Mouse (Mus musculus) stomach, embryonic 16.5 days (tissue): ENCODE measurements at regions not wholly inside any gene's neighbourhood (a gene's known extent, or its start where the extent isn't known, plus 50 kb on each side); places are given as distances from the start of the nearest gene placed in this dataset.

Experiments
- ATAC-seq: fragments of 200-750 bp; cut with Nextera tagmentation; 2 replicates; pipeline ENCODE4 v1.8.0; 2017; ENCODE audit warnings: moderate number of reproducible peaks, moderate TSS enrichment; ENCODE audit not compliant: insufficient read depth, low FRiP score
- H3K27ac ChIP-seq: fragments of 300-500 bp; sonication (generic); 2 replicates; pipeline ENCODE4 v1.5.1; 2014; ENCODE audit warnings: low read length
- H3K27me3 ChIP-seq: fragments of 300-500 bp; sonication (generic); 2 replicates; pipeline ENCODE4 v1.6.1; 2014; ENCODE audit warnings: low read length, control low read depth, mixed read lengths; ENCODE audit not compliant: control insufficient read depth, insufficient read depth
- H3K36me3 ChIP-seq: fragments of 300-500 bp; sonication (generic); 2 replicates; pipeline ENCODE4 v1.6.1; 2014; ENCODE audit warnings: low read length; ENCODE audit not compliant: control insufficient read depth, insufficient read depth
- H3K4me1 ChIP-seq: fragments of 300-500 bp; sonication (generic); 2 replicates; pipeline ENCODE4 v1.6.1; 2014; ENCODE audit warnings: low read length, control low read depth, mixed read lengths; ENCODE audit not compliant: control insufficient read depth, insufficient read depth
- H3K4me2 ChIP-seq: fragments of 300-500 bp; sonication (generic); 2 replicates; pipeline ENCODE4 v1.6.1; 2014; ENCODE audit warnings: low read depth, low read length, mixed read lengths
- H3K4me3 ChIP-seq: fragments of 300-500 bp; sonication (generic); replicated peaks from 2 replicates; pipeline ENCODE4 v1.5.1; 2014; ENCODE audit warnings: mild to moderate bottlenecking, low read length
- H3K9ac ChIP-seq: fragments of 300-500 bp; sonication (generic); 2 replicates; pipeline ENCODE4 v1.6.1; 2014; ENCODE audit warnings: low read length
- H3K9me3 ChIP-seq: fragments of 300-500 bp; sonication (generic); replicated peaks from 2 replicates; pipeline ENCODE4 v1.6.1; 2016; ENCODE audit warnings: low read length, control low read depth; ENCODE audit not compliant: control insufficient read depth
- WGBS: fragments of 180-500 bp; shearing (Covaris S2); extraction: QIAGEN DNeasy Blood & Tissue Kit; methylation state at CpG from one replicate; pipeline ENCODE4 v1.1.7; 2014; 5-methylcytosine and 5-hydroxymethylcytosine counted together

GRCm38 (mm10) chr2:57828284-57828683, 169.4 kb upstream of the Galnt5 start:
- no peak for ATAC-seq
- no peaks in the 10 kb centered on the region for H3K27me3 ChIP-seq
- 76% methylated on average over 2 of the region's 2 CpGs for WGBS
- no peak overlapping the region for H3K27ac ChIP-seq
- H3K4me1 ChIP-seq = no peaks in the 10 kb centered on the region
- no peaks in the 10 kb centered on the region for H3K36me3 ChIP-seq
- H3K4me2 ChIP-seq = no peak overlapping the region
- no peaks in the 10 kb centered on the region for H3K9me3 ChIP-seq
- no peak overlapping the region for H3K4me3 ChIP-seq
- H3K9ac ChIP-seq = no peak overlapping the region

DNA sequence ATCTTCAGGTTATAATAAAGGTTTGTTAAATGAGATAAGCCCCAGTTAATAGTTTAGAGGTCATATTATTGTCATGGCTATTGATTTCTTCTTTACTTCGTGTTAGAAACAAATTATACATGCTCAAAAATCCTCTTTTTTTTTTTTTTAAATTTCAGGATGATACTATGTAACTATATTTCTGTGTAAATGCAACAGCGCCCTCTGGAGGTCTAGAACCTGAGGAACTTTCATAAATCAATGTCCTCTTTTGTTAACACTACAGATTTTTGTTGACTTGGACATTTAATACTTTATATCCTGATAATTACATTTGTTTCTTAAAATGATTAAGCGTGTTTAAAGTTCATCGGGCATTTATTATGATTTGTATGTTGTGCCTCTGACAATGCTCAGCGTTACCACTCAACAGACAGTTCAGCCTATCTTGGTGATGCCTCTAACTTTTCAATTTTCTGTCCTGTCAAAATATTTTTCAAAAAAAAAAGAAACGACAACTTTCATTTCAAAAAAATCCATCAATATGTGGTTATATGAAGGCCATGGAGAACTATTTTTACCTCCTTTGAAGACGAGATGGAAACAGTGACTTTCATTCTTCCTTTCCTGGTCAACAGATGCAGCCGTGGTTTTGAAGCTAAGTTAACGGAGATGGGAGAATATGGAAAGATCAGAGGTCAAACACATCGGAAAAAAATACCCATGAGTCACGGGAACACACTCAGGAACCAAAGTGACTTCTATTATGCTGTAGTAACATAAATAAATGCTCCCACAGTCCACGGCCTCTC, 164.9 kb upstream of the Galnt5 start:
- Histone ChIP-seq H3K36me3 (no peaks in the 10 kb centered on the region), H3K27me3 (no peaks in the 10 kb centered on the region), H3K27ac (no peak overlapping the region), H3K9me3 (no peaks in the 10 kb centered on the region), H3K9ac (no peak overlapping the region), H3K4me3 (no peak overlapping the region), H3K4me2 (no peak overlapping the region), H3K4me1 (no peaks in the 10 kb centered on the region)
- whole genome bisulfite sequencing = 31% methylated on average over 12 of the region's 12 CpGs
- ATAC-seq = no peak

DNA sequence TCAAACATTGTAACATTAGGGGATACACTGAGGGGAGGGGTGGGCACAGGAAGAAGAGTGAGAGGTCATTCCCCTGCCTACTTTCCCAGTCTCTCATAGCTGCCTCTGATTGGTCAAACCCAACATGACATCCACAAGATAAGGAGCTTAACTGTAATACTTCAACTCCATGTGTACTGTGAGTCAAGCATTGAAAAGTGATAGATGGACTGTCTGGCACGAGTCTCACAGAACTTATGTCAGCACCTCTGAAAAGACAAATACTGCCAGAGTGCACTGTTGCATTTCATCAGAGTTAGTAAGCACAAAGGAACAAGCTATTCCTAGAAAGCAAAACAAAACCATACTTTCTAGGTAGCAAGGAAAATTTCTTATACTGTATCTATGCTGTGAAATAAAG, 152.5 kb upstream of the Galnt5 start:
- WGBS = 7% methylated on average over 1 of the region's 1 CpGs
- H3K9ac ChIP-seq = no peak overlapping the region
- no peaks in the 10 kb centered on the region for H3K27me3 ChIP-seq
- no peaks in the 10 kb centered on the region for H3K4me1 ChIP-seq
- no peaks in the 10 kb centered on the region for H3K9me3 ChIP-seq
- no peak overlapping the region for H3K4me2 ChIP-seq
- no peak overlapping the region for H3K27ac ChIP-seq
- no peak overlapping the region for H3K4me3 ChIP-seq
- H3K36me3 ChIP-seq = no peaks in the 10 kb centered on the region
- no peak for ATAC-seq

DNA sequence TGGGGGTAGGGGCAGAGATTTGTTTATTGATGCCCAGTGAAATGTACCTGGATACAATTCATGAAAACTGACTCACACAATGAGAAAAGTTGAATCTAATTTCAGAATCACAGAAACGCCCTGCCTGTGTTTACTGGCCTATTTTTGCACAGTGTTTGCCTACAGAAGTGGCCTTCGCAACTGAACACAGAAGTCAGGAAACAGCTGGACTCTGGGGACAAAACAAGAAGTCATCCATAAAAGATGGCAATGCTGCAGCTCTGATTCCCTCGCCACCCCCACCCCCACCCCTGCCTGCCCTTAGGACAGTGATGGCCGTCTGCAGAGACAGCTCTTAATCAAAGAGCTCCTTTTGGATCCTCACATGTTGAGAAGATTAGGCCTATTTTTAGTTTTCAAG, 150.0 kb upstream of the Galnt5 start:
- H3K4me2 ChIP-seq = no peak overlapping the region
- no peak overlapping the region for H3K9ac ChIP-seq
- H3K27ac ChIP-seq = no peak overlapping the region
- no peaks in the 10 kb centered on the region for H3K4me1 ChIP-seq
- no peaks in the 10 kb centered on the region for H3K27me3 ChIP-seq
- no peak overlapping the region for H3K4me3 ChIP-seq
- no peaks in the 10 kb centered on the region for H3K9me3 ChIP-seq
- no peak for ATAC-seq
- WGBS = 46% methylated on average over 4 of the region's 4 CpGs
- H3K36me3 ChIP-seq = no peaks in the 10 kb centered on the region

DNA sequence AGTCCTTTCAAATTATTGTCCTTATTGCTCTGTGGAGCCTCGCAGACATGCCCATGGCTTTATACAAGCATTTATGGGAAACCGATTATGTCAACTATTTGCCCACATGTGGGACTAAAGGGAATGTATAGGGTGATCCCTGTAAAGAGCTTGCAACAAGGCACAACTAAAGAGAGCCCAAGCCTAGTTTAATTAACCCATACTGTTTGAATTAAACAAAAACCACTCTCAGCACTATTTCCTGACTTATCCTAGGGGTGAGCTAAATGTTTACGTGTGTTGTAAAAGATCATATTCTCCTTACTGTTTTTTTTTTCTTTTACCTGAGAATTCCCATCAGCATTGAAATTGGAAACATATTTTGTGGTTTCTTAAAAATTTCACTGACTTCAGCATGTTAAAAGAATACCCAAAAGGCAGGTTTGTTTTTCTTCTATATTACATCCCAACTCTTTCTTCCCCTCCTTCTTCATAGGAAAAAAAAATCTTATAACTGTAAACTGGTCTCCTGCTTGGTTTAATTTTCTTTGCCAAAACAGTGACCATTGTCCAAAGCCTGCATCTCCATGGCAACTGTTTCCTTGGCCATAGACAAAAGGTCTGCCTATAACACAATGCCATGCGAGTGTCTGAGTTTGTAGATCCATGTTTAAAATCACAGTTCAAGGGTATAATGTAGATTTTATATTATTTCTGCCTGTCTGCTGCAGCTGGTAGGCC, 148.2 kb upstream of the Galnt5 start:
- Histone ChIP-seq H3K4me2 (no peak overlapping the region), H3K4me3 (no peak overlapping the region), H3K4me1 (no peaks in the 10 kb centered on the region), H3K27me3 (no peaks in the 10 kb centered on the region), H3K9ac (no peak overlapping the region), H3K9me3 (no peaks in the 10 kb centered on the region), H3K36me3 (no peaks in the 10 kb centered on the region), H3K27ac (no peak overlapping the region)
- WGBS = 77% methylated on average over 4 of the region's 4 CpGs
- ATAC-seq = no peak

DNA sequence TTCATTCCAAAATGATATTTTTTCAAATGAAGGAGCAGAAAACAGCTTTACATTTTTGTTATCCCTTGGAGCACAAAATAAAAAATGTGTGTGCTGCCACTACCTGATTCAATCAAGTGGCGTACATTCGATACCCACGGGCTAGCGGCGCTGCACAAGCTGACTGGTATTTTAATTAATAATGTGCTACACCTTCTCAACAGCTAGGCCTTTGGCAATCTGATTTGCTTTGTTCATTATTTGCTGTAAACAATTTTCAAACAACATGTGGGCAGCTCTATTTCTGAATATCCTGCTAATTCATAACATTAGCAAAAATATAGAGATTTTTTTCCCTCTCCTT, 147.7 kb upstream of the Galnt5 start:
- H3K27ac ChIP-seq = no peak overlapping the region
- no peak overlapping the region for H3K4me3 ChIP-seq
- no peaks in the 10 kb centered on the region for H3K27me3 ChIP-seq
- no peaks in the 10 kb centered on the region for H3K36me3 ChIP-seq
- no peaks in the 10 kb centered on the region for H3K4me1 ChIP-seq
- ATAC-seq = no peak
- 89% methylated on average over 5 of the region's 5 CpGs for WGBS
- H3K4me2 ChIP-seq = no peak overlapping the region
- no peaks in the 10 kb centered on the region for H3K9me3 ChIP-seq
- no peak overlapping the region for H3K9ac ChIP-seq

GRCm38 (mm10) chr2:57856524-57857107, 141.1 kb upstream of the Galnt5 start:
- Histone ChIP-seq H3K27me3 (no peaks in the 10 kb centered on the region), H3K9me3 (no peaks in the 10 kb centered on the region), H3K4me2 (no peak overlapping the region), H3K27ac (no peak overlapping the region), H3K4me3 (no peak overlapping the region), H3K9ac (no peak overlapping the region), H3K36me3 (no peaks in the 10 kb centered on the region), H3K4me1 (no peaks in the 10 kb centered on the region)
- ATAC-seq = no peak; the same call in 1 of the 2 replicates
- 53% methylated on average over 14 of the region's 14 CpGs for WGBS

GRCm38 (mm10) chr2:57865289-57865688, 132.4 kb upstream of the Galnt5 start:
- ATAC-seq = no peak
- Histone ChIP-seq H3K4me2 (no peak overlapping the region), H3K27me3 (no peaks in the 10 kb centered on the region), H3K4me3 (no peak overlapping the region), H3K27ac (no peak overlapping the region), H3K9me3 (no peaks in the 10 kb centered on the region; the same call in 1 of the 2 replicates), H3K4me1 (no peaks in the 10 kb centered on the region), H3K9ac (no peak overlapping the region), H3K36me3 (no peaks in the 10 kb centered on the region)
- WGBS = 65% methylated on average over 1 of the region's 1 CpGs

GRCm38 (mm10) chr2:57868046-57868445, 129.6 kb upstream of the Galnt5 start:
- Histone ChIP-seq H3K27ac (no peak overlapping the region), H3K4me3 (no peak overlapping the region), H3K4me2 (no peak overlapping the region), H3K9ac (no peak overlapping the region), H3K36me3 (no peaks in the 10 kb centered on the region), H3K9me3 (no peaks in the 10 kb centered on the region; the same call in 1 of the 2 replicates), H3K4me1 (no peaks in the 10 kb centered on the region), H3K27me3 (no peaks in the 10 kb centered on the region)
- WGBS = 72% methylated on average over 2 of the region's 2 CpGs
- ATAC-seq = no peak
